Mouse (Mus musculus) hindbrain, postnatal 0 days (tissue): ENCODE measurements at regions not wholly inside any gene's neighbourhood (a gene's known extent, or its start where the extent isn't known, plus 50 kb on each side); places are given as distances from the start of the nearest gene placed in this dataset.

ENCODE experiments used
- ATAC-seq: fragments of 200-750 bp; cut with Nextera tagmentation; 2 replicates; pipeline ENCODE4 v1.8.0; 2017; ENCODE audit warnings: mild to moderate bottlenecking, moderate TSS enrichment, moderate library complexity
- DNase-seq: peaks from one replicate; pipeline ENCODE4 v3.0.0-alpha.2; 2015; ENCODE audit warnings: low spot score
- H3K27ac ChIP-seq: fragments of 300-500 bp; sonication (generic); 2 replicates; pipeline ENCODE4 v1.5.1; 2014; ENCODE audit warnings: mild to moderate bottlenecking
- H3K27me3 ChIP-seq: fragments of 300-500 bp; sonication (generic); 2 replicates; pipeline ENCODE4 v1.6.1; 2014; ENCODE audit warnings: low read length, mixed read lengths; ENCODE audit not compliant: insufficient read depth
- H3K36me3 ChIP-seq: fragments of 300-500 bp; sonication (generic); 2 replicates; pipeline ENCODE4 v1.6.1; 2014; ENCODE audit warnings: low read length, mixed read lengths; ENCODE audit not compliant: insufficient read depth
- H3K4me1 ChIP-seq: fragments of 300-500 bp; sonication (generic); 2 replicates; pipeline ENCODE4 v1.6.1; 2014; ENCODE audit warnings: antibody characterized with exemption, low read length, mixed read lengths; ENCODE audit not compliant: insufficient read depth
- H3K4me2 ChIP-seq: fragments of 300-500 bp; sonication (generic); 2 replicates; pipeline ENCODE4 v1.6.1; 2014; ENCODE audit warnings: low read depth, mild to moderate bottlenecking, low read length, moderate library complexity, mixed read lengths
- H3K4me3 ChIP-seq: fragments of 300-500 bp; sonication (generic); 2 replicates; pipeline ENCODE4 v1.5.1; 2014; ENCODE audit warnings: low read length
- H3K9ac ChIP-seq: fragments of 300-500 bp; sonication (generic); replicated peaks from 2 replicates; pipeline ENCODE4 v1.6.1; 2014; ENCODE audit warnings: mild to moderate bottlenecking, low read length, moderate library complexity, mixed read lengths
- H3K9me3 ChIP-seq: fragments of 300-500 bp; sonication (generic); 2 replicates; pipeline ENCODE4 v1.6.1; 2016; ENCODE audit warnings: low read length, mixed read lengths
- CTCF ChIP-seq: IDR thresholded peaks from 2 replicates; pipeline ENCODE4 v1.5.1; 2016; ENCODE audit warnings: antibody characterized with exemption, control low read depth, low read depth
- WGBS: fragments of 180-500 bp; shearing (Covaris S2); extraction: QIAGEN DNeasy Blood & Tissue Kit; methylation state at CpG from one replicate; pipeline ENCODE4 v1.1.7; 2014; 5-methylcytosine and 5-hydroxymethylcytosine counted together

- 42% methylated on average over 4 of the region's 4 CpGs for WGBS
- H3K4me2 ChIP-seq, result no peak overlapping the region
- no peak for TF ChIP-seq CTCF
- no peaks in the 10 kb centered on the region for H3K27me3 ChIP-seq
- H3K9me3 ChIP-seq, result no peaks in the 10 kb centered on the region
- DNase-seq (peak; percentile 35), ATAC-seq (no peak)
- H3K9ac ChIP-seq, result no peak overlapping the region
- no peak overlapping the region for H3K27ac ChIP-seq
- no peaks in the 10 kb centered on the region for H3K36me3 ChIP-seq
- H3K4me1 ChIP-seq, result no peaks in the 10 kb centered on the region
- H3K4me3 ChIP-seq, result no peak overlapping the region
Measured at GRCm38 (mm10) chr11:45265989-45266302, 585.9 kb upstream of the Clint1 start.

GRCm38 (mm10) chr11:45269215-45269614 is 582.6 kb upstream of the Clint1 start:
- no peak for ATAC-seq
- 63% methylated on average over 5 of the region's 5 CpGs for WGBS

GRCm38 (mm10) chr11:45271206-45271605 is 580.6 kb upstream of the Clint1 start:
- Histone ChIP-seq H3K9me3 (no peaks in the 10 kb centered on the region), H3K36me3 (no peaks in the 10 kb centered on the region), H3K4me2 (no peak overlapping the region), H3K27me3 (no peaks in the 10 kb centered on the region), H3K9ac (no peak overlapping the region), H3K27ac (no peak overlapping the region), H3K4me3 (no peak overlapping the region), H3K4me1 (no peaks in the 10 kb centered on the region)
- ATAC-seq (no peak), DNase-seq (no peak)
- no peak for TF ChIP-seq CTCF
- 57% methylated on average over 3 of the region's 3 CpGs for WGBS

More at GRCm38 (mm10) chr11:45269215-45269614, 582.6 kb upstream of the Clint1 start:
- peak; percentile 58 for DNase-seq
- no peaks in the 10 kb centered on the region for H3K4me1 ChIP-seq
- H3K27ac ChIP-seq, result no peak overlapping the region
- H3K36me3 ChIP-seq, result no peaks in the 10 kb centered on the region
- H3K4me3 ChIP-seq, result no peak overlapping the region
- no peak overlapping the region for H3K9ac ChIP-seq
- no peaks in the 10 kb centered on the region for H3K27me3 ChIP-seq
- no peaks in the 10 kb centered on the region for H3K9me3 ChIP-seq
- H3K4me2 ChIP-seq, result no peak overlapping the region
- TF ChIP-seq CTCF, result no peak

- ATAC-seq, result no peak
- no peak overlapping the region for H3K4me2 ChIP-seq
- H3K4me1 ChIP-seq, result no peaks in the 10 kb centered on the region
- H3K36me3 ChIP-seq, result no peaks in the 10 kb centered on the region
- no peak for TF ChIP-seq CTCF
- no peaks in the 10 kb centered on the region for H3K27me3 ChIP-seq
- no peaks in the 10 kb centered on the region for H3K9me3 ChIP-seq
- H3K27ac ChIP-seq, result no peak overlapping the region
- no peak for DNase-seq
- H3K4me3 ChIP-seq, result no peak overlapping the region
- WGBS, result 74% methylated on average over 10 of the region's 10 CpGs
- no peak overlapping the region for H3K9ac ChIP-seq
Measured at GRCm38 (mm10) chr11:45274446-45275119, 577.3 kb upstream of the Clint1 start.

GRCm38 (mm10) chr11:45275170-45275569 is 576.7 kb upstream of the Clint1 start:
- ATAC-seq, result no peak
- Histone ChIP-seq H3K36me3 (no peaks in the 10 kb centered on the region), H3K9me3 (no peaks in the 10 kb centered on the region), H3K9ac (no peak overlapping the region), H3K4me2 (no peak overlapping the region), H3K27ac (no peak overlapping the region), H3K4me3 (no peak overlapping the region), H3K4me1 (no peaks in the 10 kb centered on the region), H3K27me3 (no peaks in the 10 kb centered on the region)
- WGBS, result 49% methylated on average over 3 of the region's 3 CpGs
- no peak for TF ChIP-seq CTCF
- DNase-seq, result peak; percentile 24

- Histone ChIP-seq H3K9me3 (no peaks in the 10 kb centered on the region), H3K36me3 (no peaks in the 10 kb centered on the region), H3K27ac (no peak overlapping the region), H3K9ac (no peak overlapping the region), H3K27me3 (no peaks in the 10 kb centered on the region), H3K4me2 (no peak overlapping the region), H3K4me3 (no peak overlapping the region), H3K4me1 (no peaks in the 10 kb centered on the region)
- TF ChIP-seq CTCF, result no peak
- WGBS, result 81% methylated on average over 2 of the region's 2 CpGs
- no peak for ATAC-seq
- DNase-seq, result no peak
Measured at GRCm38 (mm10) chr11:45296772-45297171, 555.1 kb upstream of the Clint1 start.

GRCm38 (mm10) chr11:45311934-45312333 is 539.9 kb upstream of the Clint1 start:
- 82% methylated on average over 6 of the region's 6 CpGs for WGBS
- Histone ChIP-seq H3K36me3 (no peaks in the 10 kb centered on the region), H3K9me3 (no peaks in the 10 kb centered on the region), H3K9ac (no peak overlapping the region), H3K4me2 (no peak overlapping the region), H3K27ac (no peak overlapping the region), H3K27me3 (no peaks in the 10 kb centered on the region), H3K4me1 (no peaks in the 10 kb centered on the region), H3K4me3 (no peak overlapping the region)
- TF ChIP-seq CTCF, result no peak
- no peak for ATAC-seq
- DNase-seq, result no peak
